Mouse (Mus musculus) kidney, adult 18-20 months (tissue): Measurements from ENCODE around the gene Srbd1.

Experiments used
- DNase-seq: peaks from one replicate; pipeline ENCODE4 v3.0.0; 2021

Srbd1 gene

DNA sequence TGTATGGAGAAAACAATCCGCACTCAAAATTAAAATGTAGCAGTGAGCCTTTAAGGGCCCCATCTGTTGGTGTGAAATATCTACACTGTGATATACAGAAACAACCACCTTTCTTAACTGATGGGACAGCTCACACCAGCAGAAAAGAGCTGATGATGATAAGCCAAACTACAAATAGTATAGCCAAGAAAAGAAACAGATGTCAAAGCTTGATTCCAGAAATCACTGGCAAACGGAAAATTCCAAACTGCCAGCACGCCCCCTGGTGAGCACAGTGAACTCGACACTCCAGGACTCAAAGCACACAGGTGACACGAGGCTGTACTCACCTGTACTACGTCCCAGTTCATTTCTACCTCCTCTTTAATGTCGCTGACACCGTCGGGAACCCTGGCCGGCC, 9.1 kb downstream of the Srbd1 start:
- DNase-seq: no peak

DNA sequence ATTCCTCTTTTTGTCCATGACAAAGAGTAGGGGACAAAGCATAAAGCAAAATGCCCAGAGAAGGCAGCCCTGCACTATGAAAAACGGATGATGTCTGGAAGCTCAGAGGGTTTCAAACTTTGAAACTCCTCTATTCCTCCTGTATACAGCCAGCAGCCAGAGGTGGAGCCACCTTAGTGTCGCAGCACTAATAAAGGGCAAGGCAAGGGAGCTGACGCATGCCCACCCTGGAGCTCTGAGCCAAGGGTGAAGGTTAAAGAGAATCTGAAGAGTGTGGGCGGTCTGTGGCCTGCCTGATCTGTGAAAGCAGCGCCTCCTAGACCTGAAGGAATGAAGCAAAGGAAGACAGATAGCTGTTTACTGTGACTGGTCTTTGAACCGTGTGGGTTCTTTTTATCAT, 10.5 kb downstream of the Srbd1 start:
- DNase-seq: no peak

DNA sequence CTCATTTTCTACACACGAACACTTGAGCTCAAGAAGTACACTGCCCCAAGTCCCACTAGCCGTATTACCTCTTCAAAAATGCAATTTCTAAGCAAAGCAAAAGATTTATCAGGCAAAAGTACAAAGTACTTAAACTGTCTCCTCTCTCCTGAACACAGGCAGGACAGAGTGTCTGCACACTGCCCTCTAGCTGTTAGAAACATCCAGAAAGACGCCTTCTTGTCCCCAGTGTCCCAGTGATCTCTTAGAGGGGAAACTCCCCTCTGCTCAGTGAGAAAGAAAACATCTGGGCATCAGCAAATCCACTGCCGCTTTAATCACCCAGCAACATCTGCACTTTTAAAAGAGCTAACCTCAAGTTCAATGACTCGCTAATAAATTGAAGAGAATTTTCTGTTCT, 12.4 kb downstream of the Srbd1 start:
- DNase-seq: peak; percentile 4

DNA sequence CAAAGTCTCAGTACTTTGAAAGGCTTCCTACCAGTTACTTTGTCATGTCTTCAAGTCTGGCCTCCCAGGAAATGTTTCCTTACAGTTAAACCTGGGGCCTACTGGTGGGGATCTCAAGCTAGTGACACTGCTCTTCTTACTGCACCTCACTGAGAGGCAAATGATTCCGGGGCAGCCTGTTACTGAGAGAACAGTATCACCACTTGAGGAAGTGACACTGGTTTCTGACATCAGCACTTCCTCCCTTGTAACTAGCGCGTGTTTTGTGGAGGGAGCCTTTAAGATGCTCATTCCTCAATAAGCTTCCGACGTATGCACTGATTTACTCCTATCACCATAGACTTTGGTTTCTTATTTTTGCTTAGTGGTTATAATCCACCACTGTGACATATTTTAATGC, 16.8 kb downstream of the Srbd1 start:
- no peak for DNase-seq

DNA sequence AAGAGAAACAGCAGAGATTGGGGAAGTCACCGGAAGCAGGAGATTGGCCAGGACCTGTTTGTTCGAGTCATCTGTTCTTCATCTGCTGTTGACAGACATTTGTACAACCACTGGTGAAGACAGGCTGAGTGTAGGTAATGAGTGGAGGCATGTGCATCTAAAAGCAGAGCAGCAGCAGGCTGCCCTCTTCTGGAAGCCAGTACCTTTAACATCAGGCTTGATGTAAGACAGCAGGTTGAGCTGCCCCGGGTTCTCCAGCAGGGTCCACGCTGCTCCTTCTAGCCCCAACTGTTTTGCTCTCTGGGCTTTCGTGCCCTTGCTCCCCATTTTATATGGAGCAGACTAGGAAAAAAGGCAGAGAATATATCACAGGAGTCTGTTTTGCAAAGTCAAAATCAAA, 19.1 kb downstream of the Srbd1 start:
- DNase-seq: no peak

DNA sequence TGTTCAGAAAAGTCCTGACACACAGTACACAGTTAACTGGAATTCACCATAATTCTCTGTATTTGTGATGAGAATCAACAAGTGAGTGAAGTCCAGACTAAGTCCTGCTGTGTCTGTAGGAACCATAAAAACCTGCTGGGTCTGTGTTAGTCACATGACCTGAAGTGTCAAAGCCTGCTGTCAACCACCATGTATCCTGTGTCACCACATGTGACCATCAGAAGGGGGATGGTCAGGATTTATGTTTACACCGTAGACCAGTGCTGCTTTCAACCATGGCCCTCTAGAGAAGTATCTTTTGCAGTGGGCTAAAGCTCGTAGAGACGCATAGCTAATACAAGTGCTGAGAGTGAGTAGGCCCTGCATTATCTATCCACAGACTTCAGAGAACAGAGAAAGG, 21.8 kb downstream of the Srbd1 start:
- DNase-seq: no peak

DNA sequence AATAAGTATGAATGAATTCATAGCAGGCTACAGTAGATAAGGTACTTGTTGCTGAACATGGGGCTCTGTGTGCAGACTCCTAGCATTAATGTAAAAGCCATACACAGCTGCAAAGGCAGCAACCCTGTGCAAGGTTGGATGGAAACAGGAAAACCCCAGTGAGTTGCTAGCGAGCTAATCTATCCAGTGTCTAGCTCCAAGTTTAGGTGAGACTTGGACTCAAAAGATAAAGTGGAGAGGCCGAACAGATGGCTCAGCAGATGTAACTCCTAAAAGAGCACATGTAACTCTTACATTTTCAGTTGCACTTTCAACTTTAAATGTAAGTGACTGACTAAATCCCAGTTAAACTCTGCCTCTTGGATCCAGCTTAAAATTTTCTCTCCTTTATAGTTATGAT, 48.1 kb downstream of the Srbd1 start:
- no peak for DNase-seq

DNA sequence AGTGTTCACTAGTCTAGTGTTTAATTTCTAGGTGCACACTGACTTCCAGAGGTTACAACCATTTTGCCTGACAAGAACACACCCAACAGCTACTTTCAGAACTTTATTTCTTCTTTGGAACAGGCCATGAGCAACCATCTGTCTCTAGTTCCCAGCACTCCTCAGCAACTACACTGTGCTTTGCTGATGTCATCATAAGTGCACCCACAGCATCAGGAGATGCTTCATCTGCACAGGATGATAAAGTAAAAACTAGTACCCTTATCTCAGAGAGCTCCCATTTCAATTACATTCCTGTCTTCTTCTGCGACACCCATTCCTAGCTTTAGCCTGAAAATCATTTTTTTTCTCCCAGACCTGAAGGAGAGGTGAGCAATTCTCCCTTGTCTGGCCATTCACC, 51.9 kb downstream of the Srbd1 start:
- no peak for DNase-seq

DNA sequence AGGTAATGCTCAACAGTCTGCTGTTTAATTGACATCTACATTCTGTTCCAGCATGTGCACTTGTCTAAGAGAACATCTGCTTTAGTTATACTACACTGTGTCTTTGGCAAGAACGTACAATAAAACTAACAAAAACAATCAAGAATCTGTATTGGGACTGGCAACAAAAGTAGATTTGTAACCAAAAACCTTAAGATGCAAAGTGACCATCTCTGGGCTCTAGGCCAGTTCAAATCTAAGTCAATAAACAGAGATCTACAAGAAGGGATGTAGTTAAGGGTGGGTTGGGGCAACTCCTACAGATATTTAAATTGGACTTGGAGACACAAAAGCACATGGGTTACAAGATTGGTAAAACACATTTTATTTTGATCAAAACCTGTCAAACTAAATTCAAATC, 53.3 kb downstream of the Srbd1 start:
- DNase-seq: no peak

DNA sequence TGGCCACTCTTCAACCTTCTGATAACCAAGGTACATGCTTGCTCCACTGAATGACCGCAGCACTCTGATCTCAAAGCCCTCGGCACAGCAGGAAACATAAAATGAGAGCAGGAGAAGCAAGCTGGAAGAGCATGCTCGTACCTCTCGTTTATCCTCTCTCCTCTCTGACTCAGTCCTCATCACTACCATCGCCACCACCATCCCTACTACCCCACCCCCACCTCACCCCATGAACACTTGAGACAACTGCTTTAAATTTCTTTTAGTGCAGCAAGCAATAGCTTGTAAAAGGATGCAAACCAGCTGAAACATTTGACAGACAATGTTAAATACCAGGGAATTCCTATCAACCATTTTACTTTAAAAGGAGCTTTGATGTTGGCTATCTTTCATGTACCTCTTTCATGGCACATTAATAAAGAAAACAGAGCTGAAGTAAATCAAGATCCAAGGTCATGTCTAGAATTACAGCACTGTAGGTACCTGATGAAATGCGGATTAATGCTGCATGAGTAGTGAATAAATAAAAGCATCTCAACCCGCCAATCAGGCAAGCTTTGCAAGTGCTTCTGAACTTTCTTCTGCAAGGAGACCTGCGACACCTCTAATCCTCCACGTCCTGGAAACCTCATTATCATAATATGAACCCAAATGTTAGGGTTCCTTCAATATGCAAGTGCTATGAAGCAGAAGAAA, 54.9 kb downstream of the Srbd1 start:
- DNase-seq: no peak

DNA sequence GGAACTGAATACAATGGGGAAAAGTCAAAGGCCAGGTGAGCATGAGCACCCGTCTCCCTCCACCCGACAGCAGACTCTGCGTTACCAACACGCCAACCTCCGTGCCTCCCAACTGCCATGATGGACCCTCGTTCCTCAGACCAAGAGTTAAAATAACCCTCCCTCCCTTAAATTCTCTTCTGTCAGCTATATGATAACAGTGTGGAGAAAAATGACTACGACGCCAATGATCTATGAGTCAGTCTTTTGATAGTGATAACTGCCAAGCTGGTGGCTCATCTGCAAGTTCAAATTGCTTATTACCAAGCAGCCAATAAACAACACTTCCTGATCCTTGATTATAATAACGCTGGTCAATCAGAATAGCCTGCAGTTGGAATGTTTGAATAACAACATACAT, 57.1 kb downstream of the Srbd1 start:
- no peak for DNase-seq

DNA sequence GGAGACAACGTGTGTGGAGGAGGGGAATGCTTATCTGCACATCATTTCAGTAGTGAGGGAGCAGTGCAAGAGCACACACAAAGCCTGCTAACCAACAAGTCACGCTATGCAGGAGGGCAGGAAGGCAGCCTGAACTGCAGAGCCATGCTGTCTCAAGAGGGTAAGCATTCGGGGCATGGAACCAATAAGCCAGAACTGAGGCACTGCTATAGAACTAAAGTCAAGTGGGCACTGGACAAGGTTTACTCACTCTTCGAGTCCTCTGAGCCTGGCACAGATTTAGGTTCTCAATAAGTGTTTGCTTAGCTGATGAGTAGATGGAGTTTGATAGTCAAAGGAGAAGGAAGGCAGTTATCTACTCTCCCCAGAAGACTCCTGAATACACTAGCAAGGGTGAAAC, 58.8 kb downstream of the Srbd1 start:
- no peak for DNase-seq

DNA sequence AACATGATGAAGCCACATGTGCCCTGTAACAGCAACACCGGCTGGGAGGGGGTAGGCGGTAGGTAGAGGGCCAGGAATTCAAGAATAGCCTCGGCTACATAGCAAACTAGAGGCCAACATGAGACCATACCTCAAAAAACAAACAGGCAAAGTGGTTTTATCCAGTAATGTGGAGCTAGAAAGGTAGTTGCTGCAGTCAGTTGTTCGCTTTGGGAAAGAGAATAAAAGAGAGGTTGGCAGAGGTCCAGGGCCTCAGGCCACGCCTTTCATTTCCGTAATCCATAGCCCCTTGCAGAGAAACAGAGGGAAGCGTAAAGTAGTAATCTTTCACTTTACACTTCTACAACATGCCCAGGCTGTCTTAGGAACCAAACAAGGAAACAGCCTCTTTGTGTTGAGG, 61.8 kb downstream of the Srbd1 start:
- no peak for DNase-seq

DNA sequence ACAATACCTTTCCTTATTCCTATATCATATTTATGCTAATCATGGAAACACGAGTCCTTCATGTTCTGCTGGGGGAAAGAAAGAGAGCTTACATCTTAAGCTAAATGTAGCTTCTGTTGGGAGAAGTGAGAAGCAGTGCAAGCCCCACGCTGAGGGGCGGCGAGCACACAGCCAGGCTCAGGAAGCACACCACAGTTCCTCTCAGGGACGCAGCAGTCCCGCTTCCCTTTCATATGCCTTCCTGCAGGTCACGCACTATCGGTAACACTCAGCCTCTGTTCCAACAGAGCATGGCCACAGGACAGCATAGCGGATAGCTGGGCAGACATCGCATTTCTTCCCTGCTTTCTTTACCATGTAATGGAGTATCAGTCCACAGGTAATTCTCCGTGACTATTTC, 66.9 kb downstream of the Srbd1 start:
- DNase-seq: no peak

DNA sequence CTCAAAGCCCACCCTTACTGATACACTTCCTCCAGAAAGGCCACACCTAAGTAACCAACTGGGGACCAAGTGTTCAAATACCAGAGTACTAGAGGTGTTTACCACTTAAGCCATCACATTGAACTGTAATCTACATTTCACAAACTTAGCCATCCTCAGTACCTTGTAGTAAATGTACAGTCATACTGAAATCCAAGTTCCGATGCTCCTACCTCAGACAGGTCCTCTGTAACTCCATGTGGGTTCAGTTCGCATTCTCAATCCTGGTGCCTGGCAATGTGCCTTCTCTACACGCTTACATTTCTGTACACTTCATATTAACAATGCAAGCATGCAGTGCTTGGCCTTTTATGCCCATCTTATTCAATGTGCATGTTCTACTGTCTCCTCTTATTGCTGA, 77.5 kb downstream of the Srbd1 start:
- DNase-seq: no peak

DNA sequence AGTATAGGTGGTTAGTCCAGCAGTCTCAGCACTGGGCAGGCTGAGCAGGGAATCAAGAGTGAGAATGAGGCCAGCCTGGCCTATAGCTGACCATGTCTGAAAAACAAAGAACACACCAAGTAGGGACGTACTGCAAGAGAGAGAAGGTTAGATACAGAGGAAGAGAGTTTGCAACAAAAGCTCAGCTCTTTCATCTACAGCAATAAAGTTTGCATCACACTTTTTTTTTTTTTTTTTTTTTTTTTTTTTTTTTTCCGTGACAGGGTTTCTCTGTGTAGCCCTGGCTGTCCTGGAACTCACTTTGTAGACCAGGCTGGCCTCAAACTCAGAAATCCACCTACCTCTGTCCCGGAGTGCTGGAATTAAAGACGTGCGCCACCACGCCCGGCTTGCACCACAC, 79.1 kb downstream of the Srbd1 start:
- DNase-seq: no peak

DNA sequence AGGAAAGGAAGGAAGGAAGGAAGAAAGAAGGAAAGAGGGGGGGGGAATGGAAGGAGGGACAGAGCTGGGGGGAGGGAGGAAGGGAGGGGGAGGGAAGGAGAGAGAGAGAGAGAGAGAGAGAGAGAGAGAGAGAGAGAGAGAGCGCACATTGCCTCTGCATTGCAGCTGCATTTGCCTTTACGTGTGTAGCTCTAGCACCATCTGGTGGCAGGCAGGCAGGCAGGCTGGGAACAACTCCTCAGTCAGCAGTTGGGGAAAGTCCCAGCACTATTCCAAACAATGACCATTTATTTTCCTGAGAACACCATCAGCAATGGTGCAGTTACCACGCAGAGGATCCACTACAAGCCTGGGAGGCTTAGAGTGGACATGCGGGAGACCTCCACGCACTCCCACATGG, 81.5 kb downstream of the Srbd1 start:
- DNase-seq: peak; percentile 57

DNA sequence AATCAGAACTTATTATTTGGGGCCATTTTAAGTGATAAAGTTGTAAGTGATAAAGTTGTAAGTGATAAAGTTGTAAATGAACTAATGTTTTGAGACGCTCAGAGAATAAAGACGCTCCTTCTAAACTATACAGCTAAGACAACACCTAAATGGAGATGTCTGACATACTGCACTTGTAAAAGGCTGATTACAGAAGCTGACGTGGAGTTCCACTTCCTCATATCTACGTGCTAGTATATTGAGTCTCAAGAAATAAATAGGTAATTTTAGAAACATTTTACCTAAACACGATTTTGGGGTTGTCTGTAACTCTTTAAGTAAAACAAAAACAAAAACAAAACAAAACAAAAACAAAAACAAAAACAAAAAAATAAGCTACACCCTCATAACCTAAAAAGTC, 84.1 kb downstream of the Srbd1 start:
- no peak for DNase-seq

DNA sequence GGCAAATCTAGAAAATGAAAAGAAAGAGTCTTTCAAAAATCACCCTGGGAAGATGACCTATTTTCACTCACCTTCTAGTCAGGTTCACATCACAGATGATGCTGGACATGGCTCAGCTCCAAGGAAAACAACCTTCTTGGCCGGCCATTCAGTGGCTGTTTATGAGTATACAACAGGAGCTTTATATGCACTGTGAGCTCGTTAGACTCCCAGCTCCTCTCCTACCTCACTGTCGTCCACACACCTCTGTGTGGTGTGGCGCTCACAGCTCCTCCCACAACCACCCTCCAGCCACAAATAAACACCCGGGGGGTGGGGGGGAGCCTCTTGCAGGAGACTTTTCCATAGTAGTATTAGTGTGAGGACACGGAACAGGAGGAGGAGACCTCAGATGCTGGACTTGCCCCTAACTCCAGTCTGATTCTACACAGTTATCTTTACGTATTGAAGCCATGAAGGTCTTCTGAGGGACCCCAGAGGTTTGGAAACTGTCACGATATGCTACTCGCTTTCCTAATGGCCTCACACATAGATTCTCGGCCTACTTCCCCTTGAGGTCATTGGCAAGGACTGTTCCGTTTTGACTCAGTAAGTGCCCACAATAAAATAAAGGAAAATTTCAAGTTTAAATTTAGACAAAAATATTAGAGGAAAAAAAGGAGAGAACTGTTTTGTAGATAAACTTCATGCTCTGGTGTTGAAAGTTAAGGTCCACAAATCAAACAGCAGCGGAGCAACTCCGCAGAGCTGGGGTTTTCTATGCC, 104.6 kb downstream of the Srbd1 start:
- no peak for DNase-seq

DNA sequence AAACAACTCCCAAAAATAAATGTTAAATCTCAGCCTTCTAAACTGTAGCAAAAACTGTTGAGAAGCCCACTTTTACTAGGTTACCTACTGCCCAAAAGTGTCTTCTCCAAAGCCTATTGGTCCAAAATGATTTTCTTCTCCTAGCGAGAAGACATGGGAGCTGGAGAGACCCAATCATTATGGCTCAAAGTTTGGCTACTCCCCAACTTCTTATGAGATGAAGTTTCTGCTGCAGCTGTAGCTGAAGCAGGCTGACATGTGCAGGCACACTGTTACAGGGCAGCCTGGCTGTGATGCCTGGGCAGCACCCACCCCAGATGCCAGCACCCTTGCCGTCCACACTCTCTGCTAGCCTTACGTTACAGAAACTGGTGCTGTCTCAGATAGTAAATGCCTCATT, 105.2 kb downstream of the Srbd1 start:
- no peak for DNase-seq

DNA sequence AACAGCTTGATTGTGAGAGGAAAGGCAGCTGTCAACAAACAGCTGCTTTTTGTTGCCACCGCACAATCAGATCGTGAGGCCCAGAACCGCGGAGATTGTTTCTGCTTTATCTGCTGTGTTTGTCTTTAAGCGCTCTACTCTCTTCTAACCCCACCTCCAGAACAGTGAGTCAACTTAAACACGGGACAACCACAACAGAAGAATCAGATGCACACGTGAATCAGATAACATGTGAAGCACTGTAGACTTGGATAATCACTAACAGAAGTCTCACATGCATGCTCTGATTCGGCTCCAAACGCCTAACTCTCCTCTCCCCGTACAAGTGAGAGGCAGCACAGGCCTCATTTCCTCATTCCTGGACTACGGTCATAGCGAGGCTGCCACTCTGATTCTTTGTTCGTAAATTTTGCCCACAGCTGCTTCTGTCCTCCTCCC, 106.7 kb downstream of the Srbd1 start:
- no peak for DNase-seq

DNA sequence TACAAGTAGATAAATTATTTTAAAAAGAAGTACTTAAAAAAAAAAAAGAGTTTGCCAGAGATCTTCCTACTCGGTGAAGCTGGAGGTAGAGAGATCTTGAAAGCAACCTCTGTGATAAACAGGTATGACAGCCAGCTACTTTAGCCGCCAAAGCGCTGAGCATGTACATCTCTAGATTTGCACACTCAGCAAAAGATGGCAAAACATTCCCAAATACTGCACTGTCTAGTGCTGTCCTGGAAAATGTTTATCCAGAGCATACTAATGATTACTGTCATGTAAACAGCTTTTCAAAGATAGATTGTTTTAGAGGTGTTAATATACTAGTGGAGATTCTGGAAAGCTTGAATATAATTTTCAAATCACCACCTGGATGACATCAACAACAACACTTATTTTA, 109.4 kb downstream of the Srbd1 start:
- no peak for DNase-seq

DNA sequence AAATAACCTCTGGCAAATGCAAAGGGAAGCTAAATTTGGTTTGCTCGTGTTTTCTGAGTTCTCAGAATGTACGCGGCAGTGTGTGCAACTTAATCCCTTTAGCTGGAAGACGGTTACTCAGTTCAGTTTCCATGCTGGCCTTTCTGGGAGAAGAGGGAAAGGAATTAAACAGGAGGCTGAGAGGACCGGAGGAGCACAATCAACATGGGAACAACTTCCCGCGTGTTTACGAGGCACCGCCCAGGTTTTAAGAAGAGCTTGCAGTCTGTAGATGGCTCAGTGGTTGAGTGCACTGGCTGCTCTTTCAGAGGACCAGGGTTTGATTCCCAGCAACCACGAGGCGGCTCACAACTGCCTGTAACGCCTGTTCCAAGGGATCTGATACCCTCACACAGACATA, 109.8 kb downstream of the Srbd1 start:
- DNase-seq: peak; percentile 19

DNA sequence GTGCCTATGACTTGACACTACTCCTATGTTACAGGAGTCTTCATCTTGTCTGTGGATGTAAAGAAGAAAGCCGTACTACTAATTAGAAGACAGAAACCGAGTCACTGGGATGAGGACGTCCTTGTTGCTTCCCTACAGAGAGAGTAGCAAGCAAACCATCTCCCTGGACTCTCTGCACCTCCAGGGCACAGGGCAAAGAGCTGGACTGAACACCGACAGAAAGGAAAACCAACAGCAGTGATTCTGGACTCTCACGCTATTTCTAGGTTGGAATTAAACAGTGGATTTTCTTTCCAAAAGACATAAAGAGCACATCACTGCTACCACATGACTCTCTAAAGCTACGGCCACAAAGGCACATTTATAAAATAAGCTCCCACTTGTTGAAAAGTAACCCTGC, 110.3 kb downstream of the Srbd1 start:
- DNase-seq: peak; percentile 26
